Mouse (Mus musculus) left cerebral cortex, postnatal 14 days (tissue): ENCODE results near the gene Xdh. TPM values are rescaled to one million over a fixed set of nuclear protein-coding genes. Genes with fewer than 3 reads are reported as not detected.

Experiments used
- DNase-seq, 2 experiments: peaks; one replicate each; pipeline ENCODE4 v3.0.0; 2021 to 2022; ENCODE audit warnings: low spot score in 2 of 2, mixed read lengths in 1 of 2
- intact Hi-C: fragments of 180-260 bp; cut with DNase I; formaldehyde crosslinking; loops from one replicate; pipeline ENCODE4 v1.15.1; 2025
- total RNA-seq, 2 experiments: library from RNA; stranded (reverse); gene quantifications; 2 replicates each; pipeline ENCODE4 v1.2.3; 2021

Gene Xdh
- total RNA-seq, 2 experiments from 2014 or later = 0.77 to 0.99 TPM

DNA sequence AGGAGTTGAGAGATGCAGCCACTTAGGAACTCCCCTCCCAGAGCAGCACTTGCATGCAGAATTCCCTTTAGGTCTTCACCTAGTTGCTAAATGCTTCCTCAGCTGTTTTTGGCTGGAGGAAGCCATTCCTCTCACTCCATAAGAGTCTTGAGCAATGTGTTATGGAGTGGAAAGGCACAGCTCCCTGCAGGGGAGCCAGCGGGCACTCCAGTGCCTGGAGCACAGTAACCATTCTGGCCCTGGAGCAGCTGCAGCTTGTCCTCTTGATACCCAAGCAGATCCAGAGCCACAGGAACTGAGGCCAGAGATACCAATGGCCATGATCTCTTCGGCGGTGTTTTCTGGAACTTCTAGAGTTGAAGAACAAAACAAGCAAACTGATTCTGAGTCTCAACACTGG, 113.4 kb downstream of the Xdh start:
- no peak for DNase-seq
- intact Hi-C loops = no loop called here

Other genes with a start within 250 kb of the Xdh start
- gene Galnt14, start 239.7 kb downstream of the Xdh start, total RNA-seq = 10 to 100 TPM; 18.2 to 19.1 TPM
- 10 to 100 TPM; 78.2 to 80.3 TPM for gene Ehd3, start 146.1 kb downstream of the Xdh start, total RNA-seq
- gene Srd5a2, start 97.7 kb upstream of the Xdh start, total RNA-seq = not detected